Mouse (Mus musculus) intestine, embryonic 15.5 days (tissue): ENCODE measurements at regions not wholly inside any gene's neighbourhood (a gene's known extent, or its start where the extent isn't known, plus 50 kb on each side); places are given as distances from the start of the nearest gene placed in this dataset.

Experiments used
- ATAC-seq: fragments of 200-750 bp; cut with Nextera tagmentation; 2 replicates; pipeline ENCODE4 v1.8.0; 2017; ENCODE audit warnings: moderate TSS enrichment, moderate library complexity
- H3K27ac ChIP-seq: fragments of 300-500 bp; sonication (generic); 2 replicates; pipeline ENCODE4 v1.5.1; 2015; ENCODE audit warnings: mild to moderate bottlenecking, inconsistent platforms
- H3K27me3 ChIP-seq: fragments of 300-500 bp; sonication (generic); replicated peaks from 2 replicates; pipeline ENCODE4 v1.6.1; 2015; ENCODE audit warnings: inconsistent platforms
- H3K36me3 ChIP-seq: fragments of 300-500 bp; sonication (generic); 2 replicates; pipeline ENCODE4 v1.6.1; 2015; ENCODE audit warnings: inconsistent platforms
- H3K4me1 ChIP-seq: fragments of 300-500 bp; sonication (generic); replicated peaks from 2 replicates; pipeline ENCODE4 v1.6.1; 2015; ENCODE audit warnings: inconsistent platforms
- H3K4me2 ChIP-seq: fragments of 300-500 bp; sonication (generic); replicated peaks from 2 replicates; pipeline ENCODE4 v1.6.1; 2015; ENCODE audit warnings: mild to moderate bottlenecking, inconsistent platforms
- H3K4me3 ChIP-seq: fragments of 300-500 bp; sonication (generic); replicated peaks from 2 replicates; pipeline ENCODE4 v1.5.1; 2015; ENCODE audit warnings: inconsistent platforms
- H3K9ac ChIP-seq: fragments of 300-500 bp; sonication (generic); 2 replicates; pipeline ENCODE4 v1.6.1; 2015; ENCODE audit warnings: inconsistent platforms
- H3K9me3 ChIP-seq: fragments of 300-500 bp; sonication (generic); 2 replicates; pipeline ENCODE4 v1.6.1; 2016; ENCODE audit warnings: inconsistent platforms
- WGBS: fragments of 180-500 bp; shearing (Covaris S2); methylation state at CpG from one replicate; pipeline ENCODE4 v1.1.7; 2015; 5-methylcytosine and 5-hydroxymethylcytosine counted together

- no peaks in the 10 kb centered on the region for H3K36me3 ChIP-seq
- no peak overlapping the region for H3K9ac ChIP-seq
- WGBS = 80% methylated on average over 12 of the region's 12 CpGs
- no peaks in the 10 kb centered on the region for H3K27me3 ChIP-seq
- no peak overlapping the region for H3K4me3 ChIP-seq
- H3K9me3 ChIP-seq = no peaks in the 10 kb centered on the region
- no peak overlapping the region for H3K4me2 ChIP-seq
- no peak for ATAC-seq
- H3K4me1 ChIP-seq = peaks cover 23% of the 10 kb centered on the region
- no peak overlapping the region for H3K27ac ChIP-seq
These were observed 965.1 kb downstream of the 4930447A16Rik start for GRCm38 (mm10) chr15:38390450-38390849.

GRCm38 (mm10) chr15:38391420-38391819 is 966.1 kb downstream of the 4930447A16Rik start:
- peak; percentile 93 for ATAC-seq
- peaks cover 23% of the 10 kb centered on the region for H3K4me1 ChIP-seq
- no peaks in the 10 kb centered on the region for H3K9me3 ChIP-seq
- H3K36me3 ChIP-seq = no peaks in the 10 kb centered on the region
- 0 out of 2 replicates have a peak overlapping the region, but pooled peaks have one; percentile 17 for H3K4me2 ChIP-seq
- no peak overlapping the region for H3K9ac ChIP-seq
- H3K27me3 ChIP-seq = no peaks in the 10 kb centered on the region
- H3K27ac ChIP-seq = peak overlapping the region; percentile 60; the same call in 1 of the 2 replicates
- WGBS = 46% methylated on average over 6 of the region's 6 CpGs
- no peak overlapping the region for H3K4me3 ChIP-seq

GRCm38 (mm10) chr15:38391860-38392259 is 966.5 kb downstream of the 4930447A16Rik start:
- no peaks in the 10 kb centered on the region for H3K36me3 ChIP-seq
- peaks cover 21% of the 10 kb centered on the region for H3K4me1 ChIP-seq
- H3K4me2 ChIP-seq = no peak overlapping the region
- peak; percentile 72 for ATAC-seq
- H3K9me3 ChIP-seq = no peaks in the 10 kb centered on the region
- H3K27ac ChIP-seq = peak overlapping the region; percentile 60; the same call in 1 of the 2 replicates
- no peak overlapping the region for H3K9ac ChIP-seq
- no peak overlapping the region for H3K4me3 ChIP-seq
- 26% methylated on average over 4 of the region's 4 CpGs for WGBS
- no peaks in the 10 kb centered on the region for H3K27me3 ChIP-seq

GRCm38 (mm10) chr15:38392441-38393149 is 967.2 kb downstream of the 4930447A16Rik start:
- 56% methylated on average over 5 of the region's 5 CpGs for whole genome bisulfite sequencing
- Histone ChIP-seq H3K4me3 (no peak overlapping the region), H3K4me1 (peaks cover 19% of the 10 kb centered on the region), H3K36me3 (no peaks in the 10 kb centered on the region), H3K27ac (0 out of 2 replicates have a peak overlapping the region, but pooled peaks have one; percentile 60), H3K4me2 (no peak overlapping the region), H3K9me3 (no peaks in the 10 kb centered on the region), H3K27me3 (no peaks in the 10 kb centered on the region), H3K9ac (no peak overlapping the region)
- peak; percentile 39 for ATAC-seq

GRCm38 (mm10) chr15:38398852-38399251 is 973.5 kb downstream of the 4930447A16Rik start:
- Histone ChIP-seq H3K36me3 (no peaks in the 10 kb centered on the region), H3K9me3 (no peaks in the 10 kb centered on the region), H3K27me3 (no peaks in the 10 kb centered on the region), H3K4me3 (no peak overlapping the region), H3K27ac (no peak overlapping the region), H3K4me1 (peaks cover 5% of the 10 kb centered on the region; the same call in 1 of the 2 replicates), H3K4me2 (no peak overlapping the region), H3K9ac (no peak overlapping the region)
- WGBS = 76% methylated on average over 4 of the region's 4 CpGs
- peak; percentile 41; the same call in 1 of the 2 replicates for ATAC-seq

GRCm38 (mm10) chr15:38402762-38403161 is 977.4 kb downstream of the 4930447A16Rik start:
- Histone ChIP-seq H3K27me3 (no peaks in the 10 kb centered on the region), H3K36me3 (no peaks in the 10 kb centered on the region), H3K27ac (no peak overlapping the region), H3K9ac (no peak overlapping the region), H3K4me1 (peaks cover 32% of the 10 kb centered on the region), H3K4me3 (no peak overlapping the region), H3K9me3 (no peaks in the 10 kb centered on the region), H3K4me2 (no peak overlapping the region)
- 89% methylated on average over 1 of the region's 1 CpGs for WGBS
- no peak for ATAC-seq

GRCm38 (mm10) chr15:38403760-38404375 is 978.5 kb downstream of the 4930447A16Rik start:
- H3K36me3 ChIP-seq = no peaks in the 10 kb centered on the region
- no peak overlapping the region for H3K4me2 ChIP-seq
- H3K9me3 ChIP-seq = no peaks in the 10 kb centered on the region
- no peaks in the 10 kb centered on the region for H3K27me3 ChIP-seq
- 0 out of 2 replicates have a peak overlapping the region, but pooled peaks have one; percentile 9 for H3K27ac ChIP-seq
- 48% methylated on average over 6 of the region's 6 CpGs for WGBS
- no peak overlapping the region for H3K9ac ChIP-seq
- H3K4me3 ChIP-seq = no peak overlapping the region
- peaks cover 35% of the 10 kb centered on the region for H3K4me1 ChIP-seq
- ATAC-seq = no peak

- H3K36me3 ChIP-seq = no peaks in the 10 kb centered on the region
- H3K4me1 ChIP-seq = peaks cover 35% of the 10 kb centered on the region
- H3K9me3 ChIP-seq = no peaks in the 10 kb centered on the region
- H3K9ac ChIP-seq = no peak overlapping the region
- peak overlapping the region; percentile 24 for H3K4me2 ChIP-seq
- H3K27me3 ChIP-seq = no peaks in the 10 kb centered on the region
- 32% methylated on average over 13 of the region's 13 CpGs for WGBS
- peak overlapping the region; percentile 56 for H3K27ac ChIP-seq
- no peak overlapping the region for H3K4me3 ChIP-seq
- peak; percentile 67 for ATAC-seq
These were observed 981.0 kb downstream of the 4930447A16Rik start for GRCm38 (mm10) chr15:38406114-38406960.

- peaks cover 35% of the 10 kb centered on the region for H3K4me1 ChIP-seq
- 70% methylated on average over 5 of the region's 5 CpGs for WGBS
- no peak overlapping the region for H3K9ac ChIP-seq
- H3K27ac ChIP-seq = no peak overlapping the region
- ATAC-seq = no peak
- H3K4me2 ChIP-seq = no peak overlapping the region
- no peaks in the 10 kb centered on the region for H3K36me3 ChIP-seq
- H3K4me3 ChIP-seq = no peak overlapping the region
- H3K9me3 ChIP-seq = no peaks in the 10 kb centered on the region
- H3K27me3 ChIP-seq = no peaks in the 10 kb centered on the region
These were observed 982.1 kb downstream of the 4930447A16Rik start for GRCm38 (mm10) chr15:38407476-38407875.

- no peaks in the 10 kb centered on the region for H3K9me3 ChIP-seq
- H3K27ac ChIP-seq = no peak overlapping the region
- no peak overlapping the region for H3K9ac ChIP-seq
- no peak overlapping the region for H3K4me2 ChIP-seq
- peaks cover 32% of the 10 kb centered on the region for H3K4me1 ChIP-seq
- no peaks in the 10 kb centered on the region for H3K36me3 ChIP-seq
- H3K27me3 ChIP-seq = no peaks in the 10 kb centered on the region
- H3K4me3 ChIP-seq = no peak overlapping the region
- peak; percentile 54 for ATAC-seq
- 58% methylated on average over 4 of the region's 4 CpGs for WGBS
These were observed 983.8 kb downstream of the 4930447A16Rik start for GRCm38 (mm10) chr15:38409168-38409567.

GRCm38 (mm10) chr15:38410462-38410861 is 985.1 kb downstream of the 4930447A16Rik start:
- H3K36me3 ChIP-seq = no peaks in the 10 kb centered on the region
- no peak overlapping the region for H3K4me2 ChIP-seq
- no peak overlapping the region for H3K27ac ChIP-seq
- WGBS = 100% methylated on average over 1 of the region's 1 CpGs
- H3K4me1 ChIP-seq = peaks cover 27% of the 10 kb centered on the region
- H3K9ac ChIP-seq = no peak overlapping the region
- H3K27me3 ChIP-seq = no peaks in the 10 kb centered on the region
- ATAC-seq = no peak
- no peak overlapping the region for H3K4me3 ChIP-seq
- H3K9me3 ChIP-seq = no peaks in the 10 kb centered on the region

GRCm38 (mm10) chr15:38412481-38412880 is 987.1 kb downstream of the 4930447A16Rik start:
- H3K9me3 ChIP-seq = no peaks in the 10 kb centered on the region
- H3K4me2 ChIP-seq = no peak overlapping the region
- H3K27me3 ChIP-seq = no peaks in the 10 kb centered on the region
- H3K4me3 ChIP-seq = no peak overlapping the region
- H3K27ac ChIP-seq = no peak overlapping the region
- 73% methylated on average over 3 of the region's 3 CpGs for WGBS
- no peak overlapping the region for H3K9ac ChIP-seq
- ATAC-seq = no peak
- H3K4me1 ChIP-seq = peaks cover 10% of the 10 kb centered on the region; the same call in 1 of the 2 replicates
- H3K36me3 ChIP-seq = no peaks in the 10 kb centered on the region
